Mouse (Mus musculus): Measurements from ENCODE around the gene Rasal2. TPM values are rescaled to one million over a fixed set of nuclear protein-coding genes. Genes with fewer than 3 reads are reported as not detected.

Gene Rasal2
- total RNA-seq, 2 experiments from 2014 or later = 45.0 to 47.8 TPM

DNA sequence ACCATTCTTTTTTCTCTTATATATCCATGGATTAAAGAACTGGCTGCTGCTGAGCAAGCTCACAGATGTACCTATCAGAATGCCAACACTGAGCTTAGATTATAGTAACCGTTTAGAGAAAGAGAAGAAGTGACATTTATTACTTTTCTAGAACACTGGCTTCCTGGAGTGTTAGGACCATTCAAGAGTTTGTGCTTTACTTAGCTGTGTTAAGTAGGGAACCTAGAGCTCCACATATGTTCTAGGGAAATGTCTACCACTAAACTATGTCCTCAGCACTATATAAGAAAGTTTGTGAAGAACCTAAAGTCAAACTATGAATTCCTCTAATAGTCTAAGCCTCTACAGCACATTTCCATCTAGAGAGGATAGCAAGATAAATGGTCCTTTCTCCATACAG, 262.3 kb downstream of the Rasal2 start:
- intact Hi-C loops (cut with DNase I) = no loop called here
- no peak for DNase-seq

DNA sequence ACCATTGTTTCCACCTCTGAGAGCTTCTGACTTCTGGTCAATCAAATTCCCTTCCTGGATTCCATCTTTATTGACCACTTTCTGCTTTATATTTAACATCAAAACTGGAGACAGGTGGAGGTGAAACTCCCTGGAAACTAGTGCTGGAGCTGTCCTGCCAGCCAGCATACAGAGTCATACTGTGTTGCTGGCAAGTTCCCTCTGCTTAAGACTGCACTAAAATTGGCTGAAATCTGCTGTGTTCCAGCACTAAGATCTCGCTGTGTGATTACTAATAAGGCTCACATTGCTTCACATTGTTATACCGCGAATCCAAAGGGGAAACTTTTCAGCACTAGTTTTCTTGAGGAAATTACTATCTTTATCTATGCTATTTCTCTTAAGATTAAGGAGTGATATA, 267.8 kb downstream of the Rasal2 start:
- no peak for DNase-seq
- intact Hi-C loops (cut with DNase I) = no loop called here

DNA sequence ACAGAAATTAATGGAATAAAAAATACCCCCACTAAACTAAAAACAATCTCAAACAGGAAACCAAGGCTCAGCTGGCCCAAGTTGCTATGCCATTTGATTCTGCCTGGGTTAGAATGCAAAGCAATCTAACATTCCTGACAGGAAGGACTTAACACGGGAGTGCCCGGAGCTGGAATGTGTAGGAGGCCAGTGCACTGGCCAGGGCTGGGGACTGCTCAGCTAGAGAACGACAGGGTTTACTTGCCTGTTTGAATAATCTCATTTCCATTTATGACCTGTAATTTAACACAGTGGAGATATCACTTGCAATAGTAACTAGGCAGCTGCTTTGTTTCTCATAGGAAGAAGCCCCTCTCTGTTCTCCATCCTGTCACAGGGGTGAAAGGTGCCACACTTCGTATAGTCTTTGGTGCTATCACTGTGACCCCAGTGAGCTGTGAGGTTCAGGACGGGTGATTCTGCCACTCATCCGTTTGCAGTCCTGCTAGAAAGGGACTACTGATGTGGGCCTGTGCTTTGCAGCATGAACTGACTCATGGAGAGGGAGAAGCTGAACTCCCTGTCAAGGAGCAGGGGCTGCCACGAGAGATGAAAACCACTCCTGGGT, 269.0 kb downstream of the Rasal2 start:
- DNase-seq = no peak
- intact Hi-C loops (cut with DNase I) = no loop called here

DNA sequence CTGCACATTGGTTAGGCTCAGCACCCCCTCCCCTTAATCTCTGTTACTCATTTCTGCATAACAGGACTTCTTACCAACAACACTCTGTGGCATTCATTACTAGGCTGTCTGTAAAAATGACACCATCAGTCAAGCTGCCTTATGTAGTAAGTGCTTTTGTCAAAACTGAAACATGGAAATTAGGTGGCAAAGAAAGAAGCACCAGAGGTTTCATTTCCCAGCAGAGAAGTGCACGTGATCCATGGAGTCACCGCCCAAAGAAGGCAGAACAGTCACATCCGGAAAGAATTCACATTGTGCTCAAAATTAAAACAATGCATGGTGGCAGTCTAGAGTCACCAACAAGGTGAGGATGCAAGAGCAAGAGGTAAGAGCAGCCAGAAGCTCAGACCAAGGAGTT, 271.4 kb downstream of the Rasal2 start:
- intact Hi-C loops (cut with DNase I) = no loop called here
- no peak for DNase-seq

DNA sequence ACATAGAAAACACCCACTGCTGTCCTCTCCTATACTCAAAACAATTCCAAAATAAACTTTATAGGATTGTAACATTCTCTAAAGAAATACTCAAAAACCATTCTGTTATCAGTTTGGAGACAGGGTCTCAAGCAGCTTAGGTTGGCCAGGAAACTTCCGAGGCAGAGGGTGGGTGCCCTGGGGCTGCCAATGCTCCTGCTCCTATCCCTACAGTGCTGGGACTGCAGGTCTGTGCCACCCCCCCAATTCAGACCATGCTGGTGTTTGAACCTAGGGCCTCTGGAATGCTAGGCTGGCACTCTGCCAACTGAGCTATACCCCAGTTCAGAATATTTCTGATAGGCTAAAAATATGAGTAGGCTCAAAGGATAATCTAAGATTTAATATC, 274.5 kb downstream of the Rasal2 start:
- intact Hi-C loops (cut with DNase I) = no loop called here
- DNase-seq = no peak

DNA sequence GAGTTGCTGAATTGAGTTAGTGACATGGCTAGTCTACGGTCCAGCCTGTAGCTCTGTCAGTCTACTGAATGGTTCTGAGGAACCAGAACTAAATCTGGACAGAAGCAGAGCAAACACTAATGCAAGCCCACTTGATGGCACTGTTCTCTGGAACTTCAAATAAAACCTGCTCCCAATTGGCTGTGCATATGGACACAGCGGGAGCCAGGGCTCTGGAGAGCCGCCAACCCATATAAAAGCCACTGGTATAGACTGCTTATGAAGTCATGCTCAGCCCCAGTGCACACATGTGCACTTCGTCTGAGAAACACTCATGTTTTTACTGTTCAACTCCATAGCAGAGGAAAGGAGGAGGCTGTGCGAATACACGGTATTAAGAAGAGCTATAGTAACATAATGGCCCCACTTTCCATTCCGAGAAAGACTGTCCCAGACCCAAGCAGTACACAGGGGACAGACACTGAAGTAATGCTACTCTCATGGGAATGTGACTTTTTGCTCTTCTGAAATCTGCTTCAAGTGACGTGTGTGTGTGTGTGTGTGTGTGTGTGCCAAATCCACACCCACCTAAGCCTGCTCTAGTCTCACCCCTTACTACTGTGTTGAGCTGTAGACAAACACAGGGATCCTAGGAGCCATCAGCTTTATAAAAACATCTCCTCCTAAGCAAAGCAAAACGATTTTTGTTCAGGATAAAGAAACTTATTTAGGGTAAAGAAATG, 275.1 kb downstream of the Rasal2 start:
- DNase-seq = peak; percentile 79
- intact Hi-C loops (cut with DNase I) = no loop called here

DNA sequence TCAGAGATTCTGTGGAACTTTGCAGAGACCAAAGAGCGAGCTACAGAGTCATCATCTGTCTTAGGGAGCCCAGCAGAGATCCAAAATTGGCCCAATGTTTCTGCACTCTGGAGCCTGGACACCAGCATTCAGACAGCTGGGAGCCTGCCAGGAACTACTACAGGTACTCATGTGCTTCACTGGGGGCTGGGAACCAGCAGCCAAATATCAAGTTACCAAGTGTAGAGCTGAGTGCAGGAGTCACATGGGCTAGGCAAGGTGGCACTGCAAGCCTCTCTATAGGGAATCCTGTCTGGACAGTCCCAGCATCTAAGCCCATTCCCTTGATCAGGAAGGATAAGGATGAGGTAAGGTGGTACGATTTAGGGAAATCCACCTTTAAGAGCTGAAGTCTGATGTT, 284.2 kb downstream of the Rasal2 start:
- no peak for DNase-seq
- intact Hi-C loops (cut with DNase I) = no loop called here

DNA sequence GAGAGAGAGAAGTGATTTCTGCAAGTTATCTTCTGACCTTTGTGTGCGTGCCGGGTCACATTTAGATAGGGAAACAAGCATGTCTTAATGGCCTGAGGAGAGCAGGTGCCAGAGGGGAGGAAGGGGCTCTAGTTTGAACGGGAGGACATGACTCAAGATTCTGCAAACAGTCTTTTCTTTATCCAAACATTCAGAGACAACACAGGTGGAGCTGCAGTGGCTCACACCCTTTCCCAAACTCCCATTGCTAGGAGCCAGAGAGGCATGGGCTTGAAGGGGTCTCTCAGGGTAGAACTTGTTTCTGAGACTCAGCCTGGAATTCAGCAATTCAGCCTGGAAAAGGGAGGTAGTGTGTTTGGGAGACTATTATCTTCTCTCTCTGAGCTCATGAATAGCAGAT, 288.6 kb downstream of the Rasal2 start:
- intact Hi-C loops (cut with DNase I) = no loop called here
- no peak for DNase-seq

DNA sequence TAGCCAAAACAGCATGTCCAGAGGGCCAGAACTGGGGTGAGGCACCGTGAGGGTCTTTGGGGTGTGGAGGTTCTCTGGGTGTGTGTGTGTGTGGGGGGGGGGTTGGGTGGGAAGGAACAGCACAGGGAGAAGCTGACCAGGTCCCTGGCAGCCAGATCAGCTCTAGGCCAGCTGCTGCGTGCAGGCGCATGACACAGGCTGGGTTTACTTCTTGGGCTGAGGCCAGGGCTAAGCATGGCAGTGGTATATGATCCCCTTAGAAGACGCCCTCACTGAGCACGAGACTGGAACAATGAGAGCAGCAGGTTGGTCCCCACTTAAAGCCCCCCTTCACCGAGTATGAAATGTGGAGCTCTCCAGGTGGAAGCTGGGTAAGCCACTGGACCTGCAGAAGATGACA, 293.2 kb downstream of the Rasal2 start:
- intact Hi-C loops (cut with DNase I) = no loop called here
- DNase-seq = peak; percentile 13

DNA sequence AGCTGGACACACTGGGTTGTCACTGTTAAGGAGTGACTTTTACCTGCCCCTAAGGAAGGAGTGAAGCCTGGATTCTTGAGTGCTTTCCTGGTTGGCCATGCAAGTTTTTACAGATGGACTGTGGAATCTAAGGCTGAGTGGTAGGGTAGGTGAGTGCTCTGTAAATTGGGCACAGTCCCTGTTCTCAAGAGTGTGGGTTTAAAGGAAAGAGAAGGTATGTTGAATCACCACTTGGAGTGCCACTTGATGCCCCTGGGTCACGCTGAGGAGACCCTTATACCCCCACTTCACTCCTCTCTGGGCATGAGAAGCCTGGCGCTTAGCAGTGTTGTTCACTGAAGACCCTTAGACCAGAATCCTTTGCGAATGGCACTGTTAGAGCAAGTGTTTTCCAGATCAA, 295.0 kb downstream of the Rasal2 start:
- intact Hi-C loops (cut with DNase I) = no loop called here

DNA sequence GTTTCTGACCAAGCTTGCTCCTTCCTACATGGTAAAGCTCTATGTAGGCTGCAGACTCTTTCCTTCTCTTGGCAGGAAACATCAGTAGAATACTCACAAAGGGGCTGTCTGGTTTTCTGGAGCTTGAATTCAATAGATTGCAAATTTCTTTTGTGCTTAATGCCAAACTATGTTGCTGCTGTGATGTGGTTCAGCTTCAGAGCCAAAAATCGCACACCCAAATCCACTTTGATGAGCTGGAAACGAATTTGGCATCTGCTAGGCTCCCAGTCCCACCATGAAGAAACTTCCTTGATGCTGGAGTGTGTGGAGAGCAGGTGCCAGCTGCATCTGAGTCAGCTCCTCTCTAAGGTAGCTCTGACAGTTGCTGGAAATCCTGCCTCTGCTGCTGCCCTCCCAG, 297.9 kb downstream of the Rasal2 start:
- intact Hi-C loops (cut with DNase I) = no loop called here
- peak; percentile 27 for DNase-seq

More for the DNA sequence above, 295.0 kb downstream of the Rasal2 start:
- no peak for DNase-seq

DNA sequence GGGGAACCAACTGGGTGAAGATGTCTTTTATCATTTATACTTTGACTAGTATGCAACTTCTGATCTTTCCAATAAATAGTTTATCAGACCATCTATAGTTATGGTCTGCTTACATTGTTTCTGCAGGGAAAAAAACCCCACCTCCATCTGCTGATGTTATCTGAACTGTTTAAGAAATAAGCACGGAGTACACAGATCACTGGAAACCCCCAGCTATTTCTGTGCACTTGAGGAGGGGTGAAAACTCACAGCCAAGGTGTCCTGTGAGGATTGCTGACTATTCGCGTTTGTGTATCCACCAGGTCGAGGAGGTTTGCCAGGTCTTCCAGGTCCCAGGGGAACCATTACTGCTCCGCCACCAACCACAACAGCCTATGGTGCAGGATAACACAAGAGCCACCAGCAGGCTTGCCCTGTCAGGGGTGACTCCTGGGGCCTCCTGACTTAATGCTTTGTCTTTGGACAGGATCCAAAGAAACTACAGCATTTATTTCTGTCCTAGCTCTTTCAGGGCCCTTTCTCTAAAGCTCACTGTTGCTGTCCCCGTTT, 302.0 kb downstream of the Rasal2 start:
- no peak for DNase-seq
- intact Hi-C loops (cut with DNase I) = no loop called here

DNA sequence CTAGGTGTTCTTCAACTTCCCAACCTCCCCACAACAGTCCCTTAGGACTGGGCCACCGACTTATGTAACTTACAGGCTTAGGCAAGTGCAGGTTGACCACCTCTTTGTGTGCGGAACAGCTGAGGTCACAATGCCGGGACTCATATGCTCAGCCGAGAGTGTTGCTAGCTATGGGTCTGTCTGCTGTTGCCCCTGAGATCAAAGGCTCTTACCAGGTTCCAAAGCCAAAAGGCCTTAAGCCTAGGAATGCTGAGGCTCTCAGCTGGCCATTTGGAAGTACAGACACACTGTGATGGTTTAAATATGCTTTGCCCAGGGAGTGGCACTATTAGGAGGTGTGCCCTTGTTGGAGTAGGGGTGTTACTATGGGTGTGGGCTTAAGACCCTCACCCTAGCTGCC, 303.8 kb downstream of the Rasal2 start, which contains the start of gene Tex35:
TSS of gene Tex35 (minus strand) at position 101 of the 400 bp plus-strand sequence.
- intact Hi-C loops (cut with DNase I) = no loop called here
- DNase-seq = no peak

DNA sequence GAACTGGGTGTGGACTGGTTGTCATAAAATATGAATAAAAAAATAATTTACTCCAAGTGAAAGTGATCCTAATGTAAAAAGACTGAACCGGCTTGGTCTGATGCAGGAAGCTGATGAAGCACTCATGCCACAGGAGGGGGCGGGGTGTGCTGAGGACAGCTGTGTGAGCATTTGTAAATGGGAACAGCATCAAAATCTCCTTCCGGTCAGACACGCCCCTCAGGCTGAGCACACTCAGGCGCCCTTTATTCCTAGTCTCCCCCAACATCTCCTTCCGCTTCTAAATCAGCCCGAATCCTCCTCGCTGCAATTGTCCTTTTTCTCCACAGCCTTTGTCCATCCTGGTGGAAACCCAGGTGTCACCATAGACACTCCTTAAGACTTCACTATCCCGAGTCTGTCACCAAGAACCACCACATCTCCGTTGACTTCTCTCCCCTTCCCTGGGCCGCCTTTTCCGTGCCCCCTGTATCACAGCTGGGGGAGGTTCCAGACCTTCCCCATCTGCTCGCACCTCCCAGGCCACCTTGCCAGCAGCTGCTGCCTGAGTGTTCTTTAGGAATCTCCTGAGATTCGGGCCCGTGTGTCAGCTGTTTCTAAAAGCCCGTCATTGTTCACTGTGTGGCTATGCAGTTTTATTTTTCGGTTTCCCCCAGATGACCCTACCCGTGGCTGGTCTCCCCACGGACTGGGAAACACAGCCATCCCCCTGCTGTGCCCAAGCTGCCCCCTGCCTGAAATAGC, 311.1 kb downstream of the Rasal2 start:
- intact Hi-C loops (cut with DNase I) = no loop called here
- DNase-seq = peak; percentile 40

DNA sequence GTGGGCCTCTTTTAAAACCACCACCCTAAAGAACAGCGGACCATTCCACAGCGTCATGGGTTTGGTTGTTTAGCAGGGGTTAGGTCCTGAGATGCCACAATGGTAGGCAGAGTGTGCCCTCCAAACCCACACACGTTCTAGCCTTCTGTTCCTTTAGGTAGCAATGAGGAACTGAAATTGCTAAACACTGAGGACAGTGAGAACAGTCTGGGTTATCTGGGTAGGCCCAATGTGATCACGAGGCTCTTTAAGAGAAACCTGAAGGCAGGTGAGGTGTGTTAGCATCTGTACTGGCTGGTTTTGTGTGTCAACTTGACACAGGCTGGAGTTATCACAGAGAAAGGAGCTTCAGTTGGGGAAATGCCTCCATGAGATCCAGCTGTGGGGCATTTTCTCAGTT, 316.9 kb downstream of the Rasal2 start:
- DNase-seq = no peak
- intact Hi-C loops (cut with DNase I) = no loop called here

DNA sequence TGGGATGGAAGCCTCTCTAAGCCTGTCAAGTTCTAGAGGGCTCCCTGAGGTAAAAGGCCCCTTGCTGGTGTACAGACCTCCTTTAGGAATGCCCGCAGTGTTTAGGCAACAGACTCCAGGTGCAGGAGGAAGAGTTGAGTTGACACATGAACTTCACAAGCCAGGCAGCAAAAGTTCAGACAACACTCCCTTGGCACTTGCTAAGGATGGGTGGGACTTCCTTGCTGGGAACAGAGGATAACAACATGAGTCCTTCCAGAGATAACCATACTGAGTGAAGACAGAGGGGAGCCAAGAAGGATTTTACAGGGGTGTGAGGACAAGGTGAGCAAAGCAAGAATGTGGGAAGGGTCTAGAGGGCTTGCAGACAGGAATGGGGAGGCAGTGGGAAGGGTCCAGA, 319.8 kb downstream of the Rasal2 start:
- intact Hi-C loops (cut with DNase I) = no loop called here
- DNase-seq = no peak

DNA sequence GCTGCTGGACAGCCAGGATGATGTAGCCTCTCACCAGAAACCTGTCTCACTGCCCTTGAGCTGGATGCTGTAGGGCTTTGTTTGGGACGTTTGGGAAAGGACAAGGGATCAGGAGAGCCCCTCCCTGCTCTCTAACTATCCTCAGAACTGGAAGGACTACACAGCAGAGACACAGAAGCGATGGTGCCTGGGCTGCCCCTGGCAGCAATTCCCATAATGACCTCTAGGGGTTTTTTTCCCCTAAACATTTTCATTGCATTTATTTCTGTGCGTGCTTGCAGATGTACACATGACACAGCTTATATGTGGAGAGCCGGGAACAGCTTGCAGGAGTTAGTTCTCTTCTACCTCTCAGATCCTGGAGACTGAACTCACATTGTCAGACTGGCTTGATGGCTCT, 320.3 kb downstream of the Rasal2 start:
- no peak for DNase-seq
- intact Hi-C loops (cut with DNase I) = no loop called here

DNA sequence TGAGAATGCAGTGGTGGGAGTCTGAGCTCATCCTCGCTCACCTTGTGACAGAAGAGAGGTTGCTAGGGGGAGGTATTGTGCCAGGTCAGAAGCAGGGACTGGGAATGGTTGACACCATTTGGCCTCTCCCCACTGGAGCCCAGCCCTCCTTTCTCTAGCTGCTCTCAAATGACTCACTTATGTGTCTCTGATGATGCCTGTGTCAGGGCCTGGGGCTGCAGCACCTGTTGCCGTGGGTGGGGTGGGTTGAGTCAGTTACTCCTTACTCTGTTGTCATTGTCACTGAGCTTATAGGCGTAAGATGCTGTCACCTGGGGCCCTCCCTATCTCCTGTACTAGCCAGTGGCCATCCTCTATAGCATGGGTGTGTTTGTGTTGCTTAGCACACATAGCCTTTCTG, 321.6 kb downstream of the Rasal2 start:
- intact Hi-C loops (cut with DNase I) = no loop called here
- no peak for DNase-seq

DNA sequence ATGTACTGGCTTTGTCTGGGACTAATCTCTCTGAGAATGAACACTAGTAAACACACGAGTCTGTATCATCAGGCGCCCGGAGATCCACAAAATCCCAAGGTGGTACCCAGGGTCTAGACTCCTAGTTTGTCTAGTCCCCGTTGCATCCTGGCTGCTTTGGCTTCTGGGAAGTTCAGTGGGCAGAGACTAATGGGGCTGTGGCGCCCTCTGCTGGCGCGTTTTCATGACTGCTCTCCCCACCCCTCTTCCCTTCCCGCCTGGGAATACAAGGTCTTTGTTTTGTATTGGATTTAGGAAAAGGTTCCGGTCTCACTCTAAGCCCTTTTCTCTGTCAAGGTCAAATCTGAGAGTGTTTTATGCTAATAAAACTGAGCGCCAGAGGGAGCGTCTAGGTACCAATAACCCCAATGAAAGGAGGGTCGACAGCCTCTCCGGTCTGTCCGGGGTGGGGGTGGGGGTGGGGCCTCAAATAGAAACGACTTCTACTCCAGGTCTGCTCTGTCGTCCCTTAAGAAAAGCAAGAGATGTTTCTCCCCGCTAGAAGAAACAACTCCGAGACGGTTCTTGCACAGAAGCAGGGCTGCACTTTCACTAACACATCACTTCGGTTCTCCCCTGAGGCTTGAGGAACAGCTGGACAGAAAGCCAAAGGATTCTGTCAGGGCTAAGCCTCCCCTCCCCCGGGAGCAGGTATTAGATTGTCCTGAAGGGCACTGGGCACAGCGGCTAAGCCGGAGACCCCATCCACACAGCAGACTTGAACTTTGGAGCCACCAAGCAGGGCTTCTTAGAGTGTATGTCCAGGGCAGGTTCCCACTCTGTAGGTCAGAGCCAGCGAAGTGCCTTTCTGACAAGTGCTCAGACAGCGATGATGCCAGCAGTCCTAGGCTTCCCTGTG, 326.0 kb downstream of the Rasal2 start:
- peak; percentile 79 for DNase-seq
- intact Hi-C loops (cut with DNase I) = loop anchor here (5.0 kb wide), 1 partner anchor 196 kb away; no protein-coding TSS in a partner anchor

Data from left cerebral cortex, postnatal 4 days (tissue).